7 mouse cellular contexts compared by ENCODE assay signal in genomic region chr2:106692783-106693701, GRCm38 (mm10). TPM values are rescaled to one million over a fixed set of nuclear protein-coding genes. Genes with fewer than 3 reads are reported as not detected.
DNase-seq lines count a peak whose midpoint lies in the region; ATAC-seq and TF ChIP-seq lines count a peak whose summit lies in the region.

TSS of gene Mpped2 (plus strand) at chr2:106693269.

- no peaks in the 10 kb centered on the region for H3K4me1 ChIP-seq in hindbrain, postnatal 0 days (ENCODE audit: insufficient read depth, low read length)
- H3K4me1 ChIP-seq in small intestine, adult 2 months (ENCODE audit: control insufficient read depth, insufficient read depth, insufficient read length, low read length): no peaks in the 10 kb centered on the region

- peak within 1 kb of the TSS; percentile 97 for H3K4me2 ChIP-seq in hindbrain, postnatal 0 days (ENCODE audit: low read depth, low read length)

- H3K27me3 ChIP-seq in hindbrain, postnatal 0 days (ENCODE audit: insufficient read depth, low read length): no peaks in the 10 kb centered on the region
- peaks cover 25% of the 10 kb centered on the region for H3K27me3 ChIP-seq in small intestine, adult 2 months (ENCODE audit: control insufficient read depth, insufficient read depth, low read length)

- H3K4me3 ChIP-seq in hindbrain, postnatal 0 days (ENCODE audit: low read length): peak within 1 kb of the TSS; percentile 92
- peak within 1 kb of the TSS; percentile 77 for H3K4me3 ChIP-seq in small intestine, adult 2 months (ENCODE audit: low read depth, low read length)

- no peak for TF ChIP-seq POLR2A in small intestine, adult 2 months (IDR thresholded peaks at IDR 0.05; ENCODE audit: low read depth, low read length)

- H3K36me3 ChIP-seq in hindbrain, postnatal 0 days (ENCODE audit: insufficient read depth, low read length): no peaks in the 10 kb centered on the region
- H3K36me3 ChIP-seq in small intestine, adult 2 months (ENCODE audit: control insufficient read depth, insufficient read depth, low read length): no peaks in the 10 kb centered on the region

- under 1% methylated on average over 52 of the region's 56 CpGs for WGBS in hindbrain, postnatal 0 days
- 1% methylated on average over 55 of the region's 56 CpGs for WGBS in small intestine, adult 2 months

- intact Hi-C loops in gastrocnemius, postnatal 14 days (cut with DNase I; ENCODE audit: low total_unique reads): no loop called here
- intact Hi-C loops in left cerebral cortex, postnatal 25 days (cut with DNase I): loop anchor here (5.0 kb wide), 1 partner anchor 169 kb away; no protein-coding TSS in a partner anchor

- ATAC-seq in common myeloid progenitor, adult 5-6 weeks (replicated peaks; ENCODE audit: low read depth, poor library complexity, severe bottlenecking): peak; percentile 85
- peak; percentile 79 for ATAC-seq in hindbrain, postnatal 0 days
- ATAC-seq in megakaryocyte progenitor cell, adult 5-6 weeks (replicated peaks; ENCODE audit: poor library complexity): peak; percentile 83

- no peaks in the 10 kb centered on the region for H3K9me3 ChIP-seq in hindbrain, postnatal 0 days (ENCODE audit: low read length)

- peak; percentile 51; the same call in 1 of the 2 replicates for TF ChIP-seq CTCF in hindbrain, postnatal 0 days (IDR thresholded peaks at IDR 0.05; ENCODE audit: low read depth)
- no peak for TF ChIP-seq CTCF in small intestine, adult 2 months (IDR thresholded peaks at IDR 0.05; ENCODE audit: extremely low read depth, insufficient read length, insufficient replicate concordance, low read depth, low read length)

- H3K9ac ChIP-seq in hindbrain, postnatal 0 days (replicated peaks; ENCODE audit: low read length): peak within 1 kb of the TSS; percentile 91

- peak; percentile 40 to 55 for DNase-seq in adrenal gland, postnatal 4 days (ENCODE audit: low spot score in 2 of 2)
- peak; percentile 69 for DNase-seq in gastrocnemius, postnatal 14 days
- DNase-seq in hindbrain, postnatal 0 days (ENCODE audit: low spot score): peak; percentile 73
- peak; percentile 41 to 51 for DNase-seq in left cerebral cortex, postnatal 25 days (ENCODE audit: low spot score in 2 of 2)

- H3K27ac ChIP-seq in hindbrain, postnatal 0 days: peak within 1 kb of the TSS; percentile 95
- H3K27ac ChIP-seq in small intestine, adult 2 months (ENCODE audit: insufficient read depth, low read depth, low read length): no peak within 1 kb of the TSS

RNA-seq across cellular contexts. Expression of gene Mpped2, which starts in this region (rescaled TPM):
- total RNA-seq in adrenal gland, postnatal 4 days (2021): 10 to 100 TPM; 40.7 to 46.1 TPM
- total RNA-seq in common myeloid progenitor, adult 5-6 weeks (2017): 0.73 and 1.0 TPM in 2 replicates
- total RNA-seq in gastrocnemius, postnatal 14 days (2021): 1 to 10 TPM; 1.5 to 2.9 TPM
- 39.1 and 50.7 TPM in 2 replicates for total RNA-seq in hindbrain, postnatal 0 days (2014; rRNA removed)
- polyA plus RNA-seq in hindbrain, postnatal 0 days (2015; fragmentation: Nextera tagmentation; extraction: Ambion mirVana): 74.1 and 80.0 TPM in 2 replicates
- 10 to 100 TPM; 30.6 to 34.6 TPM for total RNA-seq in left cerebral cortex, postnatal 25 days (2021)
- 0.25 and 1.3 TPM in 2 replicates for total RNA-seq in megakaryocyte progenitor cell, adult 5-6 weeks (2015)
- total RNA-seq in megakaryocyte progenitor cell, adult 5-6 weeks (2017): 0.30 TPM in 1 of 2 replicates, not detected in the other
- 0.34 and 0.39 TPM in 2 replicates for polyA plus RNA-seq in small intestine, adult 2 months (2012; rRNA removed)

Comparison
In these comparisons a context has a peak if more than half of its experiments do, and no peak if none do; other contexts are left out.
1. RNA of gene Mpped2 (total RNA-seq): 40.7 to 46.1 TPM in adrenal gland, postnatal 4 days, 39.1 to 50.7 TPM in hindbrain, postnatal 0 days and 30.6 to 34.6 TPM in left cerebral cortex, postnatal 25 days; 1.5 to 2.9 TPM in gastrocnemius, postnatal 14 days, 0.73 to 1.0 TPM in common myeloid progenitor, adult 5-6 weeks and 0.25 to 1.3 TPM in megakaryocyte progenitor cell, adult 5-6 weeks; every median in the first group is over 4 times any median in the second.
2. RNA of gene Mpped2 (polyA plus RNA-seq): 74.1 to 80.0 TPM in hindbrain, postnatal 0 days; 0.34 to 0.39 TPM in small intestine, adult 2 months; every median in the first group is over 10 times any median in the second.
3. Peak in every context shown above with its lines, with median percentiles within 50 percentile points of each other: DNase-seq and ATAC-seq.